Mouse (Mus musculus): ENCODE measurements around the gene Pla2g7. TPM values are rescaled to one million over a fixed set of nuclear protein-coding genes. Genes with fewer than 3 reads are reported as not detected.
A peak's percentile ranks its signal among the peaks of the same experiment; 100 is the strongest.

Pla2g7 gene
- total RNA-seq (2014; fragmentation: Nextera tagmentation) (1.3 TPM in 1 of 2 replicates, not detected in the other), total RNA-seq (2017) (0.13 and 2.4 TPM in 2 replicates)

GRCm38 (mm10) chr17:43567992-43568888 is at the start of gene Pla2g7:
TSS of gene Pla2g7 (plus strand) at chr17:43568098.
- ATAC-seq (replicated peaks; ENCODE audit: poor library complexity, severe bottlenecking), result peak; percentile 65

GRCm38 (mm10) chr17:43518644-43519409 is 49.1 kb upstream of the Pla2g7 start:
- ATAC-seq (replicated peaks; ENCODE audit: poor library complexity, severe bottlenecking), result peak; percentile 75

GRCm38 (mm10) chr17:43520166-43520565 is 47.7 kb upstream of the Pla2g7 start:
- no peak for ATAC-seq (replicated peaks; ENCODE audit: poor library complexity, severe bottlenecking)

- no peak for ATAC-seq (replicated peaks; ENCODE audit: poor library complexity, severe bottlenecking)
Measured at GRCm38 (mm10) chr17:43530507-43530906, 37.4 kb upstream of the Pla2g7 start.

- ATAC-seq (replicated peaks; ENCODE audit: poor library complexity, severe bottlenecking), result peak; percentile 53
Measured at GRCm38 (mm10) chr17:43531192-43531591, 36.7 kb upstream of the Pla2g7 start.

GRCm38 (mm10) chr17:43534362-43535222 is 33.3 kb upstream of the Pla2g7 start:
- ATAC-seq (replicated peaks; ENCODE audit: poor library complexity, severe bottlenecking), result peak; percentile 70

GRCm38 (mm10) chr17:43536841-43537240 is 31.1 kb upstream of the Pla2g7 start:
- peak; percentile 68 for ATAC-seq (replicated peaks; ENCODE audit: poor library complexity, severe bottlenecking)

- ATAC-seq (replicated peaks; ENCODE audit: poor library complexity, severe bottlenecking), result no peak
Measured at GRCm38 (mm10) chr17:43538767-43539166, 29.1 kb upstream of the Pla2g7 start.

- ATAC-seq (replicated peaks; ENCODE audit: poor library complexity, severe bottlenecking), result no peak
Measured at GRCm38 (mm10) chr17:43543539-43543938, 24.4 kb upstream of the Pla2g7 start, which contains the start of gene Ankrd66. TSS of gene Ankrd66 (minus strand) at chr17:43543639.

GRCm38 (mm10) chr17:43544040-43544439 is 23.9 kb upstream of the Pla2g7 start:
- no peak for ATAC-seq (replicated peaks; ENCODE audit: poor library complexity, severe bottlenecking)

GRCm38 (mm10) chr17:43551122-43551630 is 16.7 kb upstream of the Pla2g7 start:
- no peak for ATAC-seq (replicated peaks; ENCODE audit: poor library complexity, severe bottlenecking)

- no peak for ATAC-seq (replicated peaks; ENCODE audit: poor library complexity, severe bottlenecking)
Measured at GRCm38 (mm10) chr17:43554516-43555403, 13.1 kb upstream of the Pla2g7 start.

- ATAC-seq (replicated peaks; ENCODE audit: poor library complexity, severe bottlenecking), result peak; percentile 67
Measured at GRCm38 (mm10) chr17:43557104-43557503, 10.8 kb upstream of the Pla2g7 start.

GRCm38 (mm10) chr17:43557541-43558090 is 10.3 kb upstream of the Pla2g7 start:
- peak; percentile 98 for ATAC-seq (replicated peaks; ENCODE audit: poor library complexity, severe bottlenecking)

- no peak for ATAC-seq (replicated peaks; ENCODE audit: poor library complexity, severe bottlenecking)
Measured at GRCm38 (mm10) chr17:43558678-43559077, 9.2 kb upstream of the Pla2g7 start.

- ATAC-seq (replicated peaks; ENCODE audit: poor library complexity, severe bottlenecking), result no peak
Measured at GRCm38 (mm10) chr17:43563192-43563987, 4.5 kb upstream of the Pla2g7 start.

GRCm38 (mm10) chr17:43567593-43567991 is 306 bp upstream of the Pla2g7 start:
- no peak for ATAC-seq (replicated peaks; ENCODE audit: poor library complexity, severe bottlenecking)

- ATAC-seq (replicated peaks; ENCODE audit: poor library complexity, severe bottlenecking), result no peak
Measured at GRCm38 (mm10) chr17:43569287-43569686, 1.4 kb downstream of the Pla2g7 start.

Measured in granulocyte monocyte progenitor cell, adult 5-6 weeks (primary cell).